Mouse (Mus musculus) erythroblast, adult 5-6 weeks (primary cell): ENCODE data around the gene Prkaa1. TPM values are rescaled to one million over a fixed set of nuclear protein-coding genes. Genes with fewer than 3 reads are reported as not detected.
A peak's percentile ranks its signal among the peaks of the same experiment; 100 is the strongest.

Experiments used
- ATAC-seq: replicated peaks from 2 replicates; pipeline ENCODE4 v1.8.0; 2016; ENCODE audit warnings: moderate number of reproducible peaks, mild to moderate bottlenecking, moderate TSS enrichment, inconsistent platforms; ENCODE audit not compliant: poor library complexity, low FRiP score, severe bottlenecking
- total RNA-seq, 2 experiments: library from RNA; stranded (forward) in 1 of 2; stranded (reverse) in 1 of 2; fragments of 150-400 nt in 1 of 2; fragments of 200-764, 138-1000 nt in 1 of 2; gene quantifications; 2 replicates each; pipeline versions ENCODE4 v1.2.3 to v1.2.4; 2015 to 2017; ENCODE audit warnings: low replicate concordance in 2 of 2

Gene Prkaa1
- total RNA-seq, 2 experiments from 2014 or later: 14.8 to 19.8 TPM

- no peak for ATAC-seq
Observed at GRCm38 (mm10) chr15:5128176-5128940, 15.3 kb upstream of the Prkaa1 start.

GRCm38 (mm10) chr15:5129111-5129805, 14.4 kb upstream of the Prkaa1 start:
- no peak for ATAC-seq

GRCm38 (mm10) chr15:5130887-5131668, 12.6 kb upstream of the Prkaa1 start:
- ATAC-seq: 0 out of 2 replicates have a peak, but pooled peaks have one; percentile 14

GRCm38 (mm10) chr15:5133301-5133700, 10.4 kb upstream of the Prkaa1 start:
- ATAC-seq: no peak

- no peak for ATAC-seq
Observed at GRCm38 (mm10) chr15:5134179-5134578, 9.5 kb upstream of the Prkaa1 start.

- ATAC-seq: no peak
Observed at GRCm38 (mm10) chr15:5134945-5135483, 8.6 kb upstream of the Prkaa1 start.

GRCm38 (mm10) chr15:5138021-5138856, 5.4 kb upstream of the Prkaa1 start:
- peak; percentile 57 for ATAC-seq

GRCm38 (mm10) chr15:5139366-5139765, 4.3 kb upstream of the Prkaa1 start:
- no peak for ATAC-seq

- ATAC-seq: peak; percentile 67
Observed at GRCm38 (mm10) chr15:5139863-5140262, 3.8 kb upstream of the Prkaa1 start.

- ATAC-seq: peak; percentile 50
Observed at GRCm38 (mm10) chr15:5140357-5140756, 3.3 kb upstream of the Prkaa1 start.

- ATAC-seq: peak; percentile 44
Observed at GRCm38 (mm10) chr15:5142047-5142446, 1.6 kb upstream of the Prkaa1 start.

GRCm38 (mm10) chr15:5142714-5143113, 947 bp upstream of the Prkaa1 start:
- no peak for ATAC-seq

GRCm38 (mm10) chr15:5144021-5144778, 539 bp downstream of the Prkaa1 start:
- peak; percentile 29; the same call in 1 of the 2 replicates for ATAC-seq

- 0 out of 2 replicates have a peak, but pooled peaks have one; percentile 15 for ATAC-seq
Observed at GRCm38 (mm10) chr15:5145196-5145945, 1.7 kb downstream of the Prkaa1 start.

- no peak for ATAC-seq
Observed at GRCm38 (mm10) chr15:5149187-5149586, 5.5 kb downstream of the Prkaa1 start.

GRCm38 (mm10) chr15:5152171-5152570, 8.5 kb downstream of the Prkaa1 start:
- no peak for ATAC-seq

- ATAC-seq: no peak
Observed at GRCm38 (mm10) chr15:5154621-5155020, 11.0 kb downstream of the Prkaa1 start.

GRCm38 (mm10) chr15:5155093-5155492, 11.4 kb downstream of the Prkaa1 start:
- ATAC-seq: no peak
